Mouse (Mus musculus): ENCODE results near the gene Ftsj1. TPM values are rescaled to one million over a fixed set of nuclear protein-coding genes. Genes with fewer than 3 reads are reported as not detected.

Ftsj1 gene
- total RNA-seq (2021): 10 to 100 TPM; 23.2 to 29.7 TPM

DNA sequence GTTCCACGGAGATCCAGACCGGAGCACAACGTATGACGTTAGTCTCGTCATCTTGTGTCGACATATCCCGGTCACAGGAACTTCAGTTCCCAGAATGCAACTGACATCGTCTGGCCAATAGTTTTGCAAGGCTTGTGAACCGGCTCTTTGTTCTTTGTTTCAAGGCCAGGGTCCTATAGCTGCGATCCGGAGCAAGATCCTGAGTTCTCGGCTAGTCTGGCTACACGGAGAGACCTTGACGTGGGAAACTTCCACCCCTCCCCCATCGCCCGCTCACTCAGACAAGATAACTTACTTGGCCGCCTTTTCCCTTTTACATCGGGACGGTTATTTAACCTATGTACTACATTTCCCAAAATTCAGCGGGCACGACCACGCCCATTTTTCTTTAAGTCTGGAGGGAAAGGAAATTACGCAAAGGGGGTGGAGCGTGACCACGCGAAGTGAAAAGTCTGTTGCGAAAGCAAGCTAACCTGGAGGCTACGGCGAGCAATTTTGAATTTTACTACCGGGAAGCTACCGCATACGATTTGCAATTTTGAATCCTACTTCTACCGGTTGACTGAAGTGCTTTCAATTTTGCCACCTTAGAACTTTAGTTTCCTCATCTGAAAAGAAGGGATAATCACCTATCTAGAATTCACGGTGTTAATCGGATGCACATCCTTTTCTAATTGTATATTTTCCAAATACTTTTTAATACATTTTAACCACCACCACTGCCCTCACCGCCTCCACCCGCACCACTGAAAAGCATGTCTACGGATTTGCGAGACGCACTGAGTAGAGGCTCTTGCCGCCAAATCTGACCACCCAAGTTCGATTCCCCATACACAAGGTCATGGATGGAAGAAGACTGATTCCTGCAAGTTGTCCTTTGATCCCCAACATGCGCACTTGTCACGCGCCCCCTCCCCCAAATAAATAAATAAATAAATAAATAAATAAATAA lies at the start of gene Ftsj1:
Gene Ftsj1 (minus strand): TSS at position 73 of the 952 bp plus-strand sequence.
- DNase-seq (ENCODE audit: extremely low spot score in 1 of 2, low spot score in 1 of 2): peak; percentile 47 to 54

DNA sequence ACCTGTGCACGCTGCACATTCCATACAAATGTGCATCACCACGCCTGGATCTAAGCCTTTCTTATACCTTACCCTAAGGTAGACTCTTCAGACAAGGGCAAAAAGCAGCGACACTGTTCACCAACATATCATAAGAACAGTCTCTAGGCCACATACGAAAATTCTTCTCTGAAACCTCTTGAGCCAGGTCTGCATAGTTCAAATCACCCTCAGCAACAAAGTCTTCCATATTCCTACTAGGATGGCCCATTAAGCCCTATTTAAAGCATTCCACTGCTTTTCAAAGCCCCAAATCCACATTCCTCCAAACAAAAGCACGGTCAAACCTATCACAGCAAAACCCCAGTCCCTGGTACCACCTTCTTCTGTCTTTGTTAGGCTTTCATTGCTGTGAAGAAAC lies 36.4 kb upstream of the Ftsj1 start:
- DNase-seq (ENCODE audit: extremely low spot score in 1 of 2, low spot score in 1 of 2): no peak

DNA sequence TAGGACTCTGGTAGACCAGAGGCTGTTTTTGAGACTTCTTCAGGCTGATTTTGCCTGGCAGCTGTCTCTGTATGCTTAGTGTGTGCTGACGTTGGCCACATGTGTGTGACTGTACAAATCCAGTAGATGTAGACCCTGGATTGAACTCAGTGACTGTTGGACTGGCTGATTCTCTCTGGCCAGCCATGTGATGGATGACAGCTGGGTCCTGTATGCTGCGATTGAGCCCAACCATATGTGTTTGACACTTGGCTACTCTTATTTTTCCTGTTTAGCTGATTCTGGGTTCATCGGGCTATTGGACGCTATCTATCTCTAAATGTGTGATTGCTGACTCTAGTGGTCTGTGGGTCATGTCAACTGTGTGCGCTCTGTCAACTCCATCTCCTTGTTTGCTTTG lies 21.9 kb upstream of the Ftsj1 start:
- DNase-seq (ENCODE audit: extremely low spot score in 1 of 2, low spot score in 1 of 2): no peak

DNA sequence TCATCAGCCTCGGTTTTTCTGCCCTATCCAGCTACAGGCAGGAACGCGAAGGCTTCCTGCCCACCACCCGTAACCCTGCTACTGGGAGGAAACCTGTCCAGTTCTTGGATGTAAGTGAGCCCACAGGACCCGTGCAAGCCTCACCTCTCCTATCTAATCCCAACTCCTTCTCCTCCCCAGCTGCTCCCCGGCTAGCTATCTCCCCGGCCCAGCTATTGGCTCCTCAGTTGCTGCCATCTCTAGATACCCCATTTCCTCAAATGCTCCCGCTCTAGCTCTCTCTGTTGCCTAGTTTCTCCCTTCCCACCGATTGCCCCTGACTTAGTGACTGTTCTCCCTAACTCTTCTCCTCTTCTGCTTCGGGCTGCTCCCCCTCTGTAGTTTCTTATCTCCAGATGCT lies 19.8 kb upstream of the Ftsj1 start:
- no peak for DNase-seq (ENCODE audit: extremely low spot score in 1 of 2, low spot score in 1 of 2)

DNA sequence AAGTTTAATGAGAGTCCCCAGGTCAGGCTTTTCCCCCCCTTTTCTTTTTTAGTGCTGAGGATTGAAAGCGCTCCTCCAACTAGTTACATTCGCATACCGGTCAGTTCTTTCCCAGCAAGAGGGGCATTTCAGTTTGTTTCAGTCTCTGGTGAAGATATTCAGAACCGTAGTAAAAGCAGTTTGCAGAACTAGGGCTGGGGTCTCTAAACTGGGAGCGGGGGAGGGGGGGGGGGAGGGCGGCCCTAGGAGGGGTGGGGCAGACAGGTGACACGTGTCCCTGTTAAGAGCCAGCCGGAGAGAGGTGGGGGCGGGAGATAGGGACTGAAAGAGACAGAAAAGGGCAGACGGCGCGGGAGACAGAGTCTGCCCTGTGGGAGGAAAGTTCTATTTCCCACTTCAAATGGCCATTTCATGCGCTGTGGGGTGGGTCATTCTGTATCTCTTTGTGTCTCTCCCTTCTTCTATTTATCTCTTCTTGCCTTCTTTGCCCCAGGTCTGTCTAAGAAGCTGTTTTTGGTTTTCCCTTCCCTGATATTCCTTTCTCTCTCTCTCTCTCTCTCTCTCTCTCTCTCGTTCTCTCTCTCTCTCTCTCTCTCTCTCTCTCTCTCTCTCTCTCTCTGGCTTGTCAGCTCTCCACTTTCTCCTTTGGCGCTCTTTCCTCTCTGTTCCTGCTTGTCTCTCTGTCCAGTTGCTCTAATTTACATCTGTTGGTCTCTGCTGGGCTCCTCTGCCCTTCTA lies 19.0 kb upstream of the Ftsj1 start, which contains the start of gene Slc38a5:
Gene Slc38a5 (plus strand): TSS at position 51 of the 738 bp plus-strand sequence.
- no peak for DNase-seq (ENCODE audit: extremely low spot score in 1 of 2, low spot score in 1 of 2)

DNA sequence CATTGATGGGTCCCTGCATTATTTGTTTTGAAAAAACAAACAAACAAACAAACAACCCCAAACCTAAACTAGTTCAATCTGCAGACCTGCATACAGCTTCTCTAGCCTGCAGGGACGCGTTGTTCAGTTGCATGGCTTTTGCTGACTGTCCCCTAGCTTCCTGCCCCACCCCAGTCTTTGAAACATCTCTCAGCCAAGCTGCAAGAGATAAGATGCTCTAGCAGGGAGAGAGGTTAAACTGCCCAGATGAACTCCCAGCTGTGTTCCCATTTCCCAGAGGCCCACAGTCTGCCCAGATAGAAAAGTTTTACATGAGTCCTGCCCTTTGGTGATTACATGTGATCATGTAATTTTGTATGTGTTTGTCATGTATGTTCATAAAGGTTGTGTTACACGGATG lies 12.0 kb upstream of the Ftsj1 start:
- DNase-seq (ENCODE audit: extremely low spot score in 1 of 2, low spot score in 1 of 2): no peak

DNA sequence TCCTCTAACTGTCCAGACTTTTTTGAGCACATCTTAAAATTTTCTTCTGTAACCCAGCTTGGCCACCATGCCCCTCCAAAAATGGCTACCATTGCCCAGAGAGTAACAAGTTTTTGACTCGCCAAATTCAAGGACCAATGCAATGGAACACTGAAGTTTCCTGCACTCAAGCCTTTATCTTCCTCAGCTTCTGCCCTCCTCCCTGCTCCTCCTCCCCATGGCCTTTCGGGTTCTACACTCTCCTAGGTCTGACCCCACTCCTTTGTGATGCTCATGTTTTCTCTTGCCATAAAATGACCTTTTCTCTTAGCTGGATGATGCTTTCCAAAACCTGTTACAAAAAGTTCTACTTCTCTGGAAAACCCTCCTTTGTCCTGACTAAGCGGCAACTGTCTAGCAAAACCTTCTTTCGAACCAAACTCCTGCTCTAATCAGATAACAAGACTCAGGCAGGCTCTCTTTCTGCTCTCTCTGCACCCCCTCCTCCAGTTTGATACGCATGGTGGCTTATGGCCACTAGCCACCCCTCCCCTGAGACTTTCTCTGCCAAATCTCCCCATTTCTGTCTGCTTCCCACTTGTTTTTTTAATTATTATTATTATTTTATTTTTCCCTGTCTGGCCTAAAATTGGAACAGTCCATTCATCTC lies 11.1 kb upstream of the Ftsj1 start:
- no peak for DNase-seq (ENCODE audit: extremely low spot score in 1 of 2, low spot score in 1 of 2)

DNA sequence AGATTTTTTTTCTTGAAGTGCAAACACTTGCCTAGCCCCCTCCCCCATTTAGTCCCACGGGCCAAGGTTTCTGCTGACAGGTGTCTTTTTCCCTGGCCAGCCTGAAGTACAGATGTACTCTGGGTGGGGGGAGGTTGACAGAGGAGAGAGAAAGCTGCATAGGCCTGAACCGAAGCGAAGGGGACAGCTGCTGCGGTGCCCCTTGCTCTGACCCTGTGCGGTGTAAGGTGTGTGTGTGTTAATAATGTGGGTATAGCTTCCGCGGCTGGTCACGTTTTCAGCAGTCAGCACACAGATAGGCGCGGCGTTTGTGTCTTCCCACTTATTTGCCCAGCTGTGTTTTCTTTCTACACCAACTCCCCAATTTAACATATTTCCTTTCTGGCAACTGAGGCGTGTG lies 7.3 kb upstream of the Ftsj1 start:
- DNase-seq (ENCODE audit: extremely low spot score in 1 of 2, low spot score in 1 of 2): no peak

DNA sequence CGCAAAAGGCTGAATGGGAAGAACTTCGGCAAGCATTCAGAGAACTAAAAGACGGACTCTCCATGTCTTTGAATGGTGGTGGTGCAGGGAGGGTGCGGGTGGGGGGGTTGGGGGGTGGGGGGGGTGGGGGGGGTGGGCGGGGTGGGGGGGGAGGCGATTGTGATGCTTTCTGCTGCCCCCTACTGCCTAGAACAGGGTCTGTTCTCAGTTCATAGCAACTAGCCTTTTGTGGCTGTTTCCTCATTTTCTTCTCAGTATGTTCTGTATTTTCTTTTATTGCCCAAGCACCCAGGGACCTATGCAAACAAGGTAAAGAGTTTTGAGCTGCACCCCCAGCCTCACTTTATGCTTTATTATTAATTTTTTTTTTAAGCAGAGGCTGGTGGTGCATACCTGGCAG lies 3.6 kb upstream of the Ftsj1 start:
- DNase-seq (ENCODE audit: extremely low spot score in 1 of 2, low spot score in 1 of 2): no peak

DNA sequence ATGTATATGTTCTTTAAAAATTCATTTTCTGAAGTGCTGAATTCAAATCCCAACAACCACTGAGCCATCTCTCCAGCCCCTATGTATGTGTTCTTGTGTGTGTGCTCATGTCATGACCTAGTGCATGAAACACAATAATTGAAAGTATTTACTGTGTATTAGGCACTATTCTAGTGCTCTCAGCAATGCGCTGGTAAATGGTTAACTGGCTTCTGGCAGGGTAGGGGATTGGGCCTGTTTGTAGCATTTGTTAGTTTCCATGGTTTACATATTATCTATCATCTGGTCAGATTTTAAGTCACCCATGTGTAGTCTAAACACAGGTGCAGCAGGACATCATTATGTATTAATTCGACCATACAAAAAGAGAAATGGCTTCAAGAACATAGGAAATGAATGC lies 1.5 kb upstream of the Ftsj1 start:
- DNase-seq (ENCODE audit: extremely low spot score in 1 of 2, low spot score in 1 of 2): no peak

DNA sequence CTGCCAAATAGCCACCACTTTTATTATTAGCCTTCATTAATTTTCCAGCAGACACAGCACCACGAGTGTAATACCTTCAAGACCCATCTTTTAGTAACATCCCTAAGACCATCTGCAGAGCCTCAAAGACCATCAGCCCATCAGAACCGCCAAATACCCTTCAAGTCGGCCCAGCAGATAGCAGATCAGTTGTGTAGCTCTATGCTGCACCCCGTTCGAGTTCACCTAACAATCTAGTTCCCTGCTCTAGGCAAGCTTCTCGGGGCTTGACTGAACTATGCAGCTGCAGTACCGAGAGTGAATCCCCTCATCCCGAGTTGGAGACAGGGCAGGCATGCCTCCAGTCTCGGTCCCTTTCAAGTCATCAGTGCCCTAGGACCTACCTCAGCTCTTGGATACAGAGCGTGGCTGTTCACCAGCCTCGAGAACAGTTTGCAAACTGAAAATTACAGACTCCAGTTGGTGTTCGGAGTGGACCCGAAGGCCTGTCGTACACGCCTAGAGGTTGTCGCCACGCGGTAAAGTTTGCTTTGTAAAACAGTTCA lies 345 bp downstream of the Ftsj1 start:
- DNase-seq (ENCODE audit: extremely low spot score in 1 of 2, low spot score in 1 of 2): peak in 1 of 2 experiments; percentile 27

DNA sequence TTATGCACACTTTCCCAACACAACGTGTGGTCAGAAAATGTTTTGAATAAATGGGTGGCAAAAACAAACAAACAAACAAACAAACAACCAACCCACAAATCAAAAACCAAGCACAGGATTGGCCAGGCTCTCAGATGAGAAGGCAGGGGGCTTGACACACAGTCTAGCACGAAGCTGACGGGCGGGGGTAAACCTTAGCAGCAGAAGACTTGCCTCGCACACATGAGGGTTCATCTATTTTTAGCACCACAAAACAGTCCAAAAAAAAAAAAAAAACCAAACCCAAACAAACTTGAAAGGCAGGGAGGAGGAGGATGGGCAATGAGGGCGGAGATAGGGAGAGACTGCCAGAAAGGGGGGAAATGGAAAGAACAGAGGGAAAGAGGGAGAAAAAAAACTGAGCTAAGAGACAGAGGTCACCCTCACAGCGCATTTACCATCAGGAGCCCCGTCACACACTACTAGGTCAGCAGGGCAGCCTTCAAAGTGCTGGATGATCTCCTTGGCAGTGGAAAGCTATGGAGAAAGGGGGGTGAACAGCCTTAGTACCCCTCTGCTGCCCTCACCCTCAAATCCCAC lies 3.6 kb downstream of the Ftsj1 start:
- no peak for DNase-seq (ENCODE audit: extremely low spot score in 1 of 2, low spot score in 1 of 2)

DNA sequence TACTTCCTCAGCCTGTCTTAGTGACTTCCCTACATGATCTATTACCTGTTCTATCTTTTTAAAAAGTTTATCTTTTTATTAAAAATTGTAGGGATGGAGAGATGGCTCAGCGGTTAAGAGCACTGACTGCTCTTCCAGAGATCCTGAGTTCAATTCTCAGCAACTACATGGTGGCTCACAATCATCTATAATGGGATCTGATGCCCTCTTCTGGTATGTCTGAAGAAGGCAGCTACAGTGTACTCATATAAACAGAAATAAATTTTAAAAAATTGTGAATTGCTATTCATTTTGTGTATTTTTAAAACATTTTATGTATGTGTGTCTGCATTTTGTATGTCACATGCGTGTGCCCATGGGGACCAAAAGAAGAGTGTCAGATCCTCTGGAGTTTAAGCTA lies 4.5 kb downstream of the Ftsj1 start:
- no peak for DNase-seq (ENCODE audit: extremely low spot score in 1 of 2, low spot score in 1 of 2)

DNA sequence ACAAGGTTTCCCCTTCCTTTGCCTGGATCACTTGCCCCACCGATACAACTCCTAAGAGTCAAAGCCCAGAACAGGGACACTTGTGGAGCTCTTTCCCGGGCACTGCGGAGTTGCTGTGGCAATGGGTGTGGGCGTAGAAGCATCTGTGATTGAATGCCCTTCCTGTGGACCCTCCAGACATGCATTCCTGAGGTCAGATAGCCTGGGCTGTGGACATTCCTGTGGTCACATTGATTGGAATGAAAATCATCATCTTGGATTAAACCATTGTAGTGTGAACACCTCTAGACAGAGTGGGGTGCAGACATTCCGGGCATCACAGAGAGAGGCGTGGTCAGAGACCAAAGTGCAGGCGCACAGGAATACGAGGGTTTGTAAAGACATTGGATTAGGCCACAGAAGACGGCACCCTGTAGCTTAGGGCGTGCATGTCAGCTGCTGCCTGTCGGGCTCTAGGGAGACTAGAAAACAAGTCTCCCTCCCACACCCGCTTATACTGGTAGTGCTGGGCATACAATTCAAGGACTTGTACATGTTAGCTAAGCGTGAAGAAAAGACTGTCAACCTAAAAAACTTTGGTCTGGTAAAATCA lies 13.3 kb downstream of the Ftsj1 start:
- no peak for DNase-seq (ENCODE audit: extremely low spot score in 1 of 2, low spot score in 1 of 2)

DNA sequence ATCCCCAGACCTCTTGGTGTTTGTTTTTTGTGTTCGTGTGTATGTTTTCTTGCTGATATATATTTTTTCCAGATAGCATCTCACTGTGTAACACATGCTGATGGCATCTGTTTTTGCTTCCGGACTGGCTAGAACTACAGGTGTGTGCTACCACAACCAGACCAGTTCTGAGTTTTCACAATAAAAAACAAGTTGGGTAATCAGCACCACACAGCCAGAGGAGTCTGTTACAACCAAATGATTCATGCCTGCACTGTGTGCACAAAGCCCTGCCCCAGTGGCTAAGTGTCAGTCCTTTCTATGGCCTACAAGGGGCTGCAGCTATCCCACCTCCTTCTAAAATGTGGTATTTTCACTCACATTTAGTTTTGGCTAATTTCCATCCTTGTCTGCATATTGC lies 15.5 kb downstream of the Ftsj1 start:
- DNase-seq (ENCODE audit: extremely low spot score in 1 of 2, low spot score in 1 of 2): no peak

DNA sequence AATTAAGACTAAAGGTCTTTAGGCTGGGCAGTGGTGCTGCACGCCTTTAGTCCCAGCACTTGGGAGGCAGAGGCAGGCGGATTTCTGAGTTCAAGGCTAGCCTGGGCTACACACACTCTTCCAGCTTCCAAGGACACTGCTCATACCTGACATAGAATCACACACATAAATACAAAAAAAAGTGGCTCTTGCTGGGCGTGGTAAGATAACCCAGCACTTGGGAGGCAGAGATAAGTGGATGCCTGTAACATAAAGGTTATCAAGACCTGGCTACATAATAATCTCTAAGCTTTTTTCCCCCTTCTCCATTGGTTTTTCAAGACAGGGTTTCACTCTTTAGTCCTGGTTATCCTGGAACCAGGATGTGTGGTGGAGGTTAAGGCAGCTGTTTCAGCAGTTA lies 18.6 kb downstream of the Ftsj1 start:
- no peak for DNase-seq (ENCODE audit: extremely low spot score in 1 of 2, low spot score in 1 of 2)

DNA sequence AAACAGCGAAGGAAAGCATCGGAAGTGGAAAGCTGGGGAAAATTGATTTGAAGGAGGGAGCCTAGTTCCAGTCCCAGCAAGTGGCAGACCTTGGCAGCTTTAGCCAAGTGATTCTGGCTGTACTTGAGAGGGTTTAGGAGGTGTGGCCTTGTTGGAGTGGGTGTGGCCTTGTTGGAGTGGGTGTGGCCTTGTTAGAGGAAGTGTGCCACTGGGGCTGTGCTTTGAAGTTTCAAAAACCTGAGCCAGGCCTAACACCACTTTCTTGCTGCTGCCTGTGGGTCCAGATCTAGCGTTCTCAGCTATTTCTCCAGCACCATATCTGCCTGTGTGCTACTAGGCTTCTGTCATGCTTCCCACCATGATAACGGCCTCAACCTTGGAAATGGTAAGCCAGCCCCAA lies 21.9 kb downstream of the Ftsj1 start:
- no peak for DNase-seq (ENCODE audit: extremely low spot score in 1 of 2, low spot score in 1 of 2)

DNA sequence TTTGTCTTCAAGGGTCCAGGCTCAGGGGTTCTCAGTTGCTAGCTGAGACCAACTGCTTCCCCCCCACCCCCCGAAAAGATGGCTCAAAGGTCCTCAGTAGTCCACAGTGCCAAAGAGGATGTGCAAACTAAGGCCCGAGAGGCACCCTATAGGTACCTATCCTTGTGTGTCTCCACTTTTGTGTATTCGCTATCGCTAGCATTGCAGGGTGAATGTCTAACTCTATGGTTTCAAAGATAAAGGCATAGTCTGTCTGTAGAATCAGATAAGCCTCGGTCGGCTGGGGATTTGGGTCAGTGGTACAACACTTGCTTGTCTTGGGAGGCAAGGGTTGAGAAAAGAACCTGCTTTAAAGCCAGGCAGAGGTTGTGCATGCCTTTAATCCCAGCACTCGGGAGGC lies 28.7 kb downstream of the Ftsj1 start:
- DNase-seq (ENCODE audit: extremely low spot score in 1 of 2, low spot score in 1 of 2): no peak

DNA sequence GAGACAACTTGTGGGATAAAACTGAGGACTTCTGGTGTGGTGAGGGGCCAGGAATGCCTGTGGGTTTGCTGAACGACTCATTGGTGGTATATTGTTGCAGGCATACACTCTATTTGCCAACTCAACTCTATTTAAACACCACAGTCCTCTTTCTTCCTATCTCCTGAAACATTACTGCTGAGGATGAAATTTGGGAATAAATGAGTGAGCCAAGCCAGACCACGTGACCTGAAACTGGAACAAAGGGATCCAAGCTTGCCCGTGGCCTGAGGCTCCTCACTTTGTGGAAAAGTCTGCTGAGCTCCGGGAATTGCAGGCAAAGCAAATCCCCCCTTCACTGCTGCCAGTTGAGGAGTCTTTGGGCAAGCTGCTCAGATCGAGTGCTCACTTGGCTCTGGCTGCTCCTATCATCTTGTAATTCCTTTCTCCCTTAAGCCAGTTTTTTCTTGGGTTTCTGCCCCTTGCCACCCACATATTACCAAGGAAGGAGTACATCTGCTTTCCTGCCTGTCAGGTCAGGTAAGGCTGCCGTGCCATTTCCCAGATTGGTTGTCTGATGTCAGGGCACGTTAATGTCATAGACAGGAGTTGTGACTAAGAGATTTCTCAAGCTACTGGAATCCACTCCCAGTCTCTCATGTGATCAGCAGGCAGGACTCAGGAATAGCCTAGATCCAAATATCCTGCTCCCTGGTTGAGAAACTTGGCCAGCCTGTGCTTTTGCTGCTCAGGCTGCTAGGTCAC lies 29.4 kb downstream of the Ftsj1 start:
- no peak for DNase-seq (ENCODE audit: extremely low spot score in 1 of 2, low spot score in 1 of 2)

All from layer of hippocampus, postnatal 25 days (tissue).